19 mouse cellular contexts compared by ENCODE assay signal in genomic region chr4:34498325-34498724, GRCm38 (mm10). TPM values are rescaled to one million over a fixed set of nuclear protein-coding genes. Genes with fewer than 3 reads are reported as not detected.
DNase-seq lines count a peak whose midpoint lies in the region; ATAC-seq and TF ChIP-seq lines count a peak whose summit lies in the region.
"Had no signal": no experiment of that assay in that cellular context is flagged by ENCODE, and none has a peak within 500 bp of the region (broad histone marks: within the 10 kb centered on the region; RNA-seq: fewer than 3 reads in every experiment).

No protein-coding gene starts in this region.

- H3K36me3 ChIP-seq in lung, postnatal 0 days (ENCODE audit: insufficient read depth, low read length) = no peaks in the 10 kb centered on the region
- no peaks in the 10 kb centered on the region for H3K36me3 ChIP-seq in small intestine, adult 2 months (ENCODE audit: control insufficient read depth, insufficient read depth, low read length)
- H3K36me3 ChIP-seq: embryonic facial prominence, embryonic 10.5 days; heart, embryonic 12.5 days; hindbrain, embryonic 10.5 days had no signal

- no peaks in the 10 kb centered on the region for H3K9me3 ChIP-seq in lung, postnatal 0 days (ENCODE audit: low read length)
- H3K9me3 ChIP-seq: hindbrain, embryonic 10.5 days had no signal

- 25% methylated on average over 9 of the region's 9 CpGs for WGBS in cerebellum, adult 2 months
- whole genome bisulfite sequencing in lung, postnatal 0 days = 69% methylated on average over 9 of the region's 9 CpGs
- WGBS in small intestine, adult 2 months = 44% methylated on average over 9 of the region's 9 CpGs

- H3K27ac ChIP-seq in cerebellum, adult 2 months (ENCODE audit: insufficient read depth, low read length) = no peak overlapping the region
- H3K27ac ChIP-seq in lung, postnatal 0 days (ENCODE audit: low read length) = 0 out of 2 replicates have a peak overlapping the region, but pooled peaks have one; percentile 14
- no peak overlapping the region for H3K27ac ChIP-seq in small intestine, adult 2 months (ENCODE audit: insufficient read depth, low read depth, low read length)
- H3K27ac ChIP-seq: embryonic facial prominence, embryonic 10.5 days; forebrain, embryonic 13.5 days; hindbrain, embryonic 10.5 days; hindbrain, embryonic 14.5 days had no signal

- H3K4me2 ChIP-seq in lung, postnatal 0 days (replicated peaks; ENCODE audit: low read depth, low read length) = no peak overlapping the region
- H3K4me2 ChIP-seq: forebrain, embryonic 13.5 days; heart, embryonic 12.5 days; hindbrain, embryonic 14.5 days had no signal

- no peak for TF ChIP-seq CTCF in cerebellum, adult 2 months (IDR thresholded peaks at IDR 0.05; ENCODE audit: borderline replicate concordance, insufficient read depth, low read depth, low read length)
- TF ChIP-seq CTCF in lung, postnatal 0 days (IDR thresholded peaks at IDR 0.05) = no peak
- no peak for TF ChIP-seq CTCF in small intestine, adult 2 months (IDR thresholded peaks at IDR 0.05; ENCODE audit: extremely low read depth, insufficient read length, insufficient replicate concordance, low read depth, low read length)

- no peaks in the 10 kb centered on the region for H3K27me3 ChIP-seq in cerebellum, adult 2 months (ENCODE audit: control insufficient read depth, insufficient read depth, low read length)
- no peaks in the 10 kb centered on the region for H3K27me3 ChIP-seq in lung, postnatal 0 days (replicated peaks; ENCODE audit: insufficient read depth, low read length)
- H3K27me3 ChIP-seq in small intestine, adult 2 months (ENCODE audit: control insufficient read depth, insufficient read depth, low read length) = no peaks in the 10 kb centered on the region
- H3K27me3 ChIP-seq: CH12.LX; forebrain, embryonic 13.5 days; heart, embryonic 12.5 days; Patski had no signal

- peak; percentile 31 to 38 for DNase-seq in cerebellum, adult 2 months
- DNase-seq in cerebellum, adult 9-10 months = no peak
- peak; percentile 19 for DNase-seq in lung, postnatal 0 days (ENCODE audit: low spot score)
- no peak for DNase-seq in lung, postnatal 36 days
- DNase-seq in cerebellum, adult 9-11 months = peak; percentile 37
- no peak for DNase-seq in adrenal gland, adult (ENCODE audit: inconsistent age in 2 of 2, low spot score in 1 of 2)
- DNase-seq: adrenal gland, adult 8-10 months; adrenal gland, postnatal 36 days; forebrain, postnatal 0 days; gastrocnemius, postnatal 14 days had no signal

- TF ChIP-seq POLR2A in cerebellum, adult 2 months (IDR thresholded peaks at IDR 0.05; ENCODE audit: borderline replicate concordance, insufficient read depth, low read length) = no peak
- TF ChIP-seq POLR2A in small intestine, adult 2 months (IDR thresholded peaks at IDR 0.05; ENCODE audit: low read depth, low read length) = no peak

- H3K4me1 ChIP-seq in cerebellum, adult 2 months (ENCODE audit: control insufficient read depth, insufficient read depth, low read length) = peaks cover 9% of the 10 kb centered on the region
- no peaks in the 10 kb centered on the region for H3K4me1 ChIP-seq in lung, postnatal 0 days (ENCODE audit: insufficient read depth, low read depth, low read length)
- H3K4me1 ChIP-seq in small intestine, adult 2 months (ENCODE audit: control insufficient read depth, insufficient read depth, insufficient read length, low read length) = peaks cover 10% of the 10 kb centered on the region
- H3K4me1 ChIP-seq: embryonic facial prominence, embryonic 10.5 days; forebrain, embryonic 13.5 days; heart, embryonic 12.5 days; hindbrain, embryonic 10.5 days had no signal

- no peak overlapping the region for H3K9ac ChIP-seq in lung, postnatal 0 days (replicated peaks; ENCODE audit: low read depth)
- H3K9ac ChIP-seq: forebrain, embryonic 13.5 days; forebrain, postnatal 0 days; heart, embryonic 12.5 days; hindbrain, embryonic 14.5 days had no signal

- H3K4me3 ChIP-seq in cerebellum, adult 2 months (replicated peaks; ENCODE audit: insufficient read depth, low read depth, low read length) = no peak overlapping the region
- no peak overlapping the region for H3K4me3 ChIP-seq in lung, postnatal 0 days (ENCODE audit: low read depth, low read length)
- H3K4me3 ChIP-seq in small intestine, adult 2 months (ENCODE audit: low read depth, low read length) = peak overlapping the region; percentile 26; the same call in 1 of the 2 replicates
- H3K4me3 ChIP-seq: embryonic facial prominence, embryonic 10.5 days; forebrain, embryonic 13.5 days; heart, embryonic 12.5 days; hindbrain, embryonic 10.5 days had no signal

- ATAC-seq in lung, postnatal 0 days = peak; percentile 32; the same call in 1 of the 2 replicates
- ATAC-seq: activated CD4-positive, CD25-positive, alpha-beta regulatory T cell, adult 4 months; forebrain, embryonic 13.5 days; forebrain, postnatal 0 days; Patski had no signal

- no peak for TF ChIP-seq EP300 in lung, postnatal 0 days (IDR thresholded peaks at IDR 0.05)

RNA-seq across cellular contexts. Expression of gene Akirin2, which starts 52.4 kb away (rescaled TPM):
- polyA plus RNA-seq in cerebellum, adult 2 months (2012; rRNA removed) = 67.1 and 72.2 TPM in 2 replicates
- polyA plus RNA-seq in lung, postnatal 0 days (2015; fragmentation: Nextera tagmentation; extraction: Ambion mirVana) = 45.5 and 46.2 TPM in 2 replicates
- 6.7 and 19.5 TPM in 2 replicates for polyA plus RNA-seq in small intestine, adult 2 months (2012; rRNA removed)

Comparison
In these comparisons a context has a peak if more than half of its experiments do, and no peak if none do; other contexts are left out.
1. DNase-seq: peak in cerebellum, adult 2 months (2 of 2), lung, postnatal 0 days (single experiment) and cerebellum, adult 9-11 months (single experiment); none in cerebellum, adult 9-10 months (single experiment), lung, postnatal 36 days (single experiment) and adrenal gland, adult (0 of 2).